Mouse (Mus musculus) heart, adult 18-20 months (tissue): ENCODE measurements at regions not wholly inside any gene's neighbourhood (a gene's known extent, or its start where the extent isn't known, plus 50 kb on each side); places are given as distances from the start of the nearest gene placed in this dataset.

Experiments
- DNase-seq, 2 experiments: peaks; one replicate each; pipeline ENCODE4 v3.0.0; 2021 to 2022; ENCODE audit warnings: mixed read lengths in 1 of 2

- DNase-seq: no peak
These were observed 68.4 kb upstream of the Tpm1 start for GRCm38 (mm10) chr9:67117639-67118038.

DNA sequence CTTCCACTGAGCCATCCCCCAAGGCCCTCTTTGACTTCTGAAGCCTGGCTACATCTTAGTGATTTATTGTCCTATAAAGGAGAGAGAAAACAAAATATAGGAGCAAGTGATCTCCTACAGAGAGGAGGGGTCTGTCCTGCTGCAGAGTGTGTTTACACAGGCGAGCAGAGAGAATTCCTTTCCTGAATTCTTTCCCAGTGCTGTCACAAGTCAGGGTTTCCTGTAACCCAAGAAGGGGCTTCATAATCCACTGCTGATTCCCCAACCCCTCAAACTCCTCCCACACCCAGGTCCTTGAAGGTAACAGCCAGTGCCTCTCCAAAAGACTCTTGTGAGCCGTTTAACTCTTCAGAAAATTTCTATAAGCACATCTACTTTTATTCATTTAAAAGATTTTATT is 66.8 kb upstream of the Tpm1 start:
- DNase-seq: no peak

- DNase-seq: no peak
These were observed 64.9 kb upstream of the Tpm1 start for GRCm38 (mm10) chr9:67114099-67114498.

- no peak for DNase-seq
These were observed 62.8 kb upstream of the Tpm1 start for GRCm38 (mm10) chr9:67111836-67112584.

- DNase-seq: no peak
These were observed 58.7 kb upstream of the Tpm1 start for GRCm38 (mm10) chr9:67107938-67108337.

DNA sequence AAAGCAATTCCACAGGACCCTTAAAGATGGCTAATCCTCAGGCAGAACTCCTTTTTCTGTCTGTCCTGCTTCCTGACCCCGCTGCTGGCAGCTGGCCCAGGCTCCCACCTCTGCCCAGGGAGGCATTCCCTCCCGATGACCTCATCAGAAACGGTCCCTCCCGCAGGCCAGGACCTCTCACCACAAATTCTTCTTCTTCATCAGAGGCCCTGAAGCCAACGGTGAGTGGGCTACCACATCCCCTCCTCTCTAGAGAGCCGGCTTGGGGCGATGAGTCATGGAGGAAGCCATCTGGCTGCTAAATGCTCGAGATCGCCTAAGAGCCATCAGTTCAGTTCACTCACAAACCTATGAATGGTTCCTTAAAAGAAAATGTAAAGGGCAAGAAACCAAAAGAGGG is 56.7 kb upstream of the Tpm1 start:
- peak; percentile 11 to 36 for DNase-seq

GRCm38 (mm10) chr9:67105216-67105615 is 56.0 kb upstream of the Tpm1 start:
- DNase-seq: no peak

- no peak for DNase-seq
These were observed 55.4 kb upstream of the Tpm1 start for GRCm38 (mm10) chr9:67104616-67105015.

- no peak for DNase-seq
These were observed 53.4 kb upstream of the Tpm1 start for GRCm38 (mm10) chr9:67102578-67102977.

DNA sequence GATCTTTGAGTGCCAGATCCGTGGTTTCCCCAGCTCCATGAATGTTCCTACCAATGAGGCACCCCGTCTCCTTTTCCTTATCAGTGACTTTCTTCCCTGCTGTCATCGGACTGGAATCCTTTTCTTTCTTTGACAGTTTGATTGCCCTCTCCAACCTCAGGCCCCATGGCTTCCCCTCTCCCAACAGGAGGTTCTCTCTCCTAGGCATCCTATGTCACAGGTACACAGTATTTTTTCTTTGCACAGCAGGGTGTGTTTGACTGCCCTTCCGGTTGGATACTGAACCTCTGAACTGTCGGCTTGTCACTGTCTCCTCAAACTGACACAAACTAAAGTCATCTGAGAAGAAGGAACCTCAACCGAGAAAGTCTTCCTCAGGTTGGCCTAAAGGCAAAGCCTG is 50.3 kb upstream of the Tpm1 start:
- DNase-seq: no peak
